Mouse (Mus musculus): ENCODE results near the gene Zfand5. TPM values are rescaled to one million over a fixed set of nuclear protein-coding genes. Genes with fewer than 3 reads are reported as not detected.

Gene Zfand5
- polyA plus RNA-seq, 1 experiment from 2014 or later: 167 TPM

- Histone ChIP-seq H3K4me1 (ENCODE audit: control insufficient read depth, insufficient read depth, low read length) (no peaks in the 10 kb centered on the region), H3K27me3 (ENCODE audit: control insufficient read depth, insufficient read depth, low read length) (no peaks in the 10 kb centered on the region), H3K9me3 (replicated peaks; ENCODE audit: control insufficient read depth, low read length) (no peaks in the 10 kb centered on the region), H3K27ac (replicated peaks; ENCODE audit: low read depth, low read length) (no peak overlapping the region), H3K36me3 (replicated peaks; ENCODE audit: control insufficient read depth, insufficient read depth, low read depth, low read length) (no peaks in the 10 kb centered on the region), H3K4me2 (ENCODE audit: low read depth, low read length) (no peak overlapping the region), H3K4me3 (ENCODE audit: low read depth, low read length) (no peak overlapping the region), H3K9ac (replicated peaks; ENCODE audit: low read length) (no peak overlapping the region)
- ATAC-seq (replicated peaks; ENCODE audit: insufficient number of reproducible peaks, low FRiP score, low TSS enrichment, low read depth) (no peak), DNase-seq (ENCODE audit: low spot score) (no peak)
- WGBS: 88% methylated on average over 6 of the region's 6 CpGs
These were observed 58.4 kb downstream of the Zfand5 start for GRCm38 (mm10) chr19:21330305-21331115.

- H3K9me3 ChIP-seq (replicated peaks; ENCODE audit: control insufficient read depth, low read length): no peaks in the 10 kb centered on the region
- no peaks in the 10 kb centered on the region for H3K4me1 ChIP-seq (ENCODE audit: control insufficient read depth, insufficient read depth, low read length)
- no peaks in the 10 kb centered on the region for H3K36me3 ChIP-seq (replicated peaks; ENCODE audit: control insufficient read depth, insufficient read depth, low read depth, low read length)
- DNase-seq (ENCODE audit: low spot score) (no peak), ATAC-seq (replicated peaks; ENCODE audit: insufficient number of reproducible peaks, low FRiP score, low TSS enrichment, low read depth) (no peak)
- no peak overlapping the region for H3K9ac ChIP-seq (replicated peaks; ENCODE audit: low read length)
- H3K4me3 ChIP-seq (ENCODE audit: low read depth, low read length): no peak overlapping the region
- H3K27ac ChIP-seq (replicated peaks; ENCODE audit: low read depth, low read length): no peak overlapping the region
- no peaks in the 10 kb centered on the region for H3K27me3 ChIP-seq (ENCODE audit: control insufficient read depth, insufficient read depth, low read length)
- no peak overlapping the region for H3K4me2 ChIP-seq (ENCODE audit: low read depth, low read length)
- 86% methylated on average over 11 of the region's 11 CpGs for WGBS
These were observed 59.6 kb downstream of the Zfand5 start for GRCm38 (mm10) chr19:21331621-21332155.

Other genes with a start within 250 kb of the Zfand5 start
- gene Gda, start 201.2 kb downstream of the Zfand5 start, polyA plus RNA-seq (2014; fragmentation: Nextera tagmentation; extraction: Ambion mirVana): 0.13 TPM in 1 of 2 replicates, not detected in the other

Measured in embryonic facial prominence, embryonic 11.5 days (tissue).